Mouse (Mus musculus) liver, adult 2 months (tissue): ENCODE results near the gene H2-Q10. TPM values are rescaled to one million over a fixed set of nuclear protein-coding genes. Genes with fewer than 3 reads are reported as not detected.

Source experiments
- DNase-seq: peaks from one replicate; pipeline ENCODE4 v3.0.0-alpha.2; 2011; ENCODE audit warnings: low read depth, low spot score; ENCODE audit errors: extremely low read depth
- H3K27ac ChIP-seq: fragments of 200-500 bp; replicated peaks from 2 replicates; pipeline ENCODE4 v1.5.1; 2012; ENCODE audit warnings: low read depth, mild to moderate bottlenecking, control low read depth, inconsistent platforms, low read length; ENCODE audit not compliant: insufficient read depth
- H3K27me3 ChIP-seq: fragments of 200-500 bp; 2 replicates; pipeline ENCODE4 v1.6.1; 2012; ENCODE audit warnings: mild to moderate bottlenecking, moderate library complexity, low read length, inconsistent platforms; ENCODE audit not compliant: control insufficient read depth, insufficient read depth
- H3K36me3 ChIP-seq: fragments of 200-500 bp; 2 replicates; pipeline ENCODE4 v1.6.1; 2012; ENCODE audit warnings: low read length, inconsistent platforms; ENCODE audit not compliant: control insufficient read depth, insufficient read depth
- H3K4me1 ChIP-seq: fragments of 200-500 bp; 2 replicates; pipeline ENCODE4 v1.6.1; 2011; ENCODE audit warnings: low read length; ENCODE audit not compliant: control insufficient read depth, insufficient read depth
- H3K4me3 ChIP-seq: fragments of 200-500 bp; 2 replicates; pipeline ENCODE4 v1.5.1; 2011; ENCODE audit warnings: low read depth, mild to moderate bottlenecking, control low read depth, low read length, moderate library complexity; ENCODE audit not compliant: insufficient read depth
- H3K79me2 ChIP-seq: fragments of 200-500 bp; 2 replicates; pipeline ENCODE4 v1.6.1; 2012; ENCODE audit warnings: inconsistent platforms, mild to moderate bottlenecking, low read length, moderate library complexity; ENCODE audit not compliant: control insufficient read depth, insufficient read depth
- H3K9ac ChIP-seq: fragments of 200-500 bp; 2 replicates; pipeline ENCODE4 v1.6.1; 2012; ENCODE audit warnings: low read depth, mild to moderate bottlenecking, control low read depth, inconsistent platforms, low read length
- CTCF ChIP-seq: fragments of 200-500 bp; IDR thresholded peaks from 2 replicates; pipeline ENCODE4 v1.5.1; 2011; ENCODE audit warnings: low read depth, low read length, control low read depth
- POLR2A ChIP-seq: fragments of 200-500 bp; IDR thresholded peaks from 2 replicates; pipeline ENCODE4 v1.6.1; 2011; ENCODE audit warnings: low read length, control low read depth; ENCODE audit not compliant: insufficient read depth; ENCODE audit errors: extremely low read depth
- WGBS: fragments of 180-500 bp; shearing (Covaris S2); methylation state at CpG from one replicate; pipeline ENCODE4 v1.1.7; 2018; 5-methylcytosine and 5-hydroxymethylcytosine counted together
- polyA plus RNA-seq: library from polyadenylated mRNA; depleted of rRNA; stranded (reverse); fragments of >200 nt; gene quantifications from 2 replicates; pipeline ENCODE4 v1.2.3, GENCODE M21; 2012; rRNA removed
- total RNA-seq: library from RNA; depleted of rRNA; stranded (reverse); fragments of >200 nt; gene quantifications from 2 replicates; pipeline ENCODE4 v1.2.3, GENCODE M21; 2014; rRNA removed

The H2-Q10 gene
- total and polyA plus RNA-seq, 2 experiments: 1,696 to 3,421 TPM

DNA sequence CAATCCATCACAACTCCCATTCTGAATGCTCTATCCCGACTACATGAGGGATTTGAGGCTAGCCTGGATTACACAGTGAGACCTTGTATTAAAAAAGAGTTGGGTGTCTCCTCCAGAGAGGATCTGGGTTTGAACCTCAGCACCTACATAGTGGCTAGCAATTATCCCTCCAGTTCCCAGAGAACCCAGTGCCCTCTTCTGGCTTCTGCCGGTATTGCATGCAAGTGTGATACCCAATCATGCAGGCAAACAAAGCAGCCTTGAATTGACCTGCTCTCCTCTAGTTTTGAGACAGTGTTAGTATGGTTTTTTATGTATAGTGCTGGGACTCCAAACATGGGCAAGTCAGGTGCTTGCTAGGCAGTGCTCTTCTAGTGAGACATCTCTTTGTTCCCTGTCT is 44.0 kb downstream of the H2-Q10 start:
- Histone ChIP-seq H3K27me3 (no peaks in the 10 kb centered on the region), H3K4me3 (no peak overlapping the region), H3K9ac (no peak overlapping the region), H3K27ac (no peak overlapping the region), H3K36me3 (no peaks in the 10 kb centered on the region), H3K4me1 (peaks cover 4% of the 10 kb centered on the region), H3K79me2 (no peaks in the 10 kb centered on the region)
- WGBS: 31% methylated on average over 2 of the region's 2 CpGs
- TF ChIP-seq POLR2A (no peak), CTCF (peak; percentile 73)
- DNase-seq: peak; percentile 55

DNA sequence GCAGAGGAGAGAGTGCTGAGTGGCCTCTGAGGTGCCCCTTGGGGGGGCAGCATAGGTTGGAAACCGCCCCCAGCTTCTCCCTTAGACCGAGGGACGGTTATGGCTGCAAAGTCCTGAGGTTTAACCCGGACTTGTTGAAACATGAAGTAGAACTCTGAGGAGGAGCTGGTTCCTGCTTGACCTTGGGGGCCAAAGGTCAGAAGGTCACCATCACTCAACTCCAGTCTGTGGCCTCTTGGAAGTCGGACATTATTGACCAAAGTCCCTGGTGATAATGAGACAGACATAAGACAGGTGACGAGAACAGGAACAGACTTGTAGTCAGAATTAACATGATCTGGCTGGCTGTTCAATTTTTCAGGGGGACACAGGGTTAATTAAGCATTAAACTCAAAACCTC is 44.9 kb downstream of the H2-Q10 start:
- no peaks in the 10 kb centered on the region for H3K27me3 ChIP-seq
- WGBS: 81% methylated on average over 6 of the region's 6 CpGs
- no peak for TF ChIP-seq CTCF
- TF ChIP-seq POLR2A: no peak
- DNase-seq: no peak
- H3K27ac ChIP-seq: no peak overlapping the region
- peaks cover 4% of the 10 kb centered on the region for H3K4me1 ChIP-seq
- no peaks in the 10 kb centered on the region for H3K79me2 ChIP-seq
- no peak overlapping the region for H3K9ac ChIP-seq
- no peaks in the 10 kb centered on the region for H3K36me3 ChIP-seq
- no peak overlapping the region for H3K4me3 ChIP-seq

DNA sequence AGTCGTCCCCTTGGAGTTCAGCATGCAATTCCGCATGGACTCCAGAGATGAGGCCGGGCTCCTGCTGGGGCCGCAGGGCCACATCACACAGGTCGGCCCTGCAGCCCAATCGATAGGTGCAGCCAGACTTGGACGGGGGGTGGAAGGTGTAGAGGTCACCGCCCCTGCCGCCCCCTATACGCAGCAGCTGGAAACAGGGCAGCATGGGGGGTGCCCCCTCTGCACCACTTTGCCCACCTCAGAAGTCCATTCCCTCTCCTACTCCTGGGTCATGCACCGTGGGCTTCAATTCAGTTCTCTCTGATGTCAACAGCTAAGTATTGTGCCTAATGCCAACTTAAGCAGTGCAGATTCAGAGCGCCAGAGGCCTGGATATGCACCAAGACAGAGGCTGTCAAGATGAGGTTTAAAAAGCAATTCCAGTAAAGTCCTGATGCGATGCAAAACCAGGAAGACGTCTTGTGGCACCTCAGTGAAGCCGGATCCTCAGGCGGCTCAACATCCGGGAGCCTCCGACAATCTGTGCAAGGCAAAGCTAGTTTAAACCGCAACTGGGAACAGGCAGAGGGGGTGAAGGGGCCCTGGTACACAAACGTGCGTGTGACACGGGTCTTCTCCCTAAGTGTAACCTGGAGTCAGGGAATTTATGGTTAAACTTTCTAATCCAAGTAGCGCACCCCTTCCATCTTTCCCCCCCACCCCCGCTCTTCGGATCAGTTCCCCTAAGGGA is 46.2 kb downstream of the H2-Q10 start:
- no peak overlapping the region for H3K27ac ChIP-seq
- H3K36me3 ChIP-seq: no peaks in the 10 kb centered on the region
- peak overlapping the region; percentile 24 for H3K9ac ChIP-seq
- WGBS: 7% methylated on average over 25 of the region's 25 CpGs
- peak overlapping the region; percentile 53 for H3K4me3 ChIP-seq
- TF ChIP-seq POLR2A: no peak
- TF ChIP-seq CTCF: no peak
- H3K27me3 ChIP-seq: no peaks in the 10 kb centered on the region
- DNase-seq: no peak
- H3K79me2 ChIP-seq: no peaks in the 10 kb centered on the region
- peaks cover 4% of the 10 kb centered on the region for H3K4me1 ChIP-seq

DNA sequence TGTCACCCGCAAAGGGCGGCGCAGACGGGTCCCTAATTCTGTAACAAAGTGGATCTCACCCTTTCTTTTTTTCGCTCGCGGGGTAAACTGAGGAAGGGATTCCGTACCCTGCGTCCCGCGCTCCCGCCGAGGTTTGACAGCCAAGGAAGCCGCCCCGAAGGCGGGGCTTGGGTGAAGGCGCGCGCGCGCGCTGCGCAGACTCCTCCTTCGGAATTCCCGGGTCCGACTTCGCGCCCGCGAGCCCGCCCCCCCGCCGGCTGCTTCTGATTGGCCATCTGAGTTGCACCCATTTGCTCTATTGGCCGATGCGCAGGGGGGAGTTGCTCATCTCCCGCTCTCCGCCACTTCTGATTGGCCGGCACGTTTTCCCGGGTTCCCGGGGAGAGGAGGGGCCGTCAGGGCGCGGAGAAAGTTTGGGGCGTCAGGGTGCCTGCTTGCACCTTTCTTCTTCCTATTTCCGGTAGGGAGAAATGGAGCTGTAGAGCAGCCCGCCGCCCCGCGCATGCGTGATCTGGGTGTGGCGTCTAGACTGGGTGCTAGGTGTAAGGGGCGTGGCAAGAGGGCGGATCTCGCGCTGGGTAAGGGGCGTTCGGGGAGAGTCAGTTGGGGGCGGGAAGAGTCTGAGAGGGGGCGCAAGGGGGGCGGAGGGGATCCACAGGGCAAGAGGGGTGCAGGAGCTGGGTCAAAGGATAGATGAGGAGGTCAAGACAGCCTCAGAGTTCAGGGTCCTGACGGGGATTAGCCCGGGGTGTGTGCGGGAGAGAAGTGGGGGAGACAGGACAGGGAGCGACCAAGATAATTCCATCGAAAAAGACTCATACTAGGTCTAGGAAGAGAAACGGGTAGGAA is 47.0 kb downstream of the H2-Q10 start, which contains the start of the genes Tcf19 and Cchcr1:
Tcf19 (minus strand) TSS at position 173 of the 849 bp plus-strand sequence.
Cchcr1 (plus strand) TSS at position 449 of the 849 bp plus-strand sequence.
- under 1% methylated on average over 66 of the region's 67 CpGs for WGBS
- DNase-seq: peak; percentile 92
- H3K4me3 ChIP-seq: peak within 1 kb of the TSS; percentile 74
- H3K79me2 ChIP-seq: no peaks in the 10 kb centered on the region
- H3K4me1 ChIP-seq: peaks cover 4% of the 10 kb centered on the region
- no peak within 1 kb of the TSS for H3K27ac ChIP-seq
- H3K36me3 ChIP-seq: no peaks in the 10 kb centered on the region
- peak within 1 kb of the TSS; percentile 51 for H3K9ac ChIP-seq
- H3K27me3 ChIP-seq: no peaks in the 10 kb centered on the region
- TF ChIP-seq CTCF: no peak
- no peak for TF ChIP-seq POLR2A

DNA sequence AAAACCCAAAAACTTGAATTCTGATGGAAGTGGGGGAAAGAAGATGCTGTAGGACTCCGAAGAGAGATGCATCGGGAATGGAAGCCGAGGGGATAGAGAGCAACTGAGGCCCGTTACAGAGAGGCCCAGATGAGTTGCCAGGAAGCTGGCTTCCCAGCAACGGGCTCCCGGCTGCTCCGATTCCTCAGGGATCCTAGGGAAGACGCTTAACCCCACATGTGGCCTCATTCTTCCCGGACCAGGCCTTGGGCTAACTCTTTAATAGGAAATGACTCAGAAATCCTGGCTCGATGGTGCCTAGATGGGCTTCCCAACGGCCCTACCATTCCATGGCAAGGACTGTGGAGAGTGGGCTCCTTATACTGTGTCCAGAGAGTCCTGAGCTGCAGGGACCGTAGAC is 47.6 kb downstream of the H2-Q10 start:
- H3K27ac ChIP-seq: no peak overlapping the region
- WGBS: 19% methylated on average over 12 of the region's 12 CpGs
- no peak for DNase-seq

More for the DNA sequence above, 47.6 kb downstream of the H2-Q10 start:
- Histone ChIP-seq H3K79me2 (no peaks in the 10 kb centered on the region), H3K27me3 (no peaks in the 10 kb centered on the region), H3K4me1 (peaks cover 4% of the 10 kb centered on the region), H3K36me3 (no peaks in the 10 kb centered on the region), H3K9ac (no peak overlapping the region), H3K4me3 (peak overlapping the region; percentile 22; the same call in 1 of the 2 replicates)
- TF ChIP-seq CTCF: no peak
- TF ChIP-seq POLR2A: no peak

Other genes starting within 250 kb of the H2-Q10 start
- 0.37 TPM in 1 of 2 replicates, not detected in the other for gene Gm16181, start 249.3 kb upstream of the H2-Q10 start, total RNA-seq
- gene Gm16181, start 249.3 kb upstream of the H2-Q10 start, polyA plus RNA-seq: not detected in 2 replicates
- 0.28 and 0.34 TPM in 2 replicates for gene Atp6v1g2, start 236.4 kb upstream of the H2-Q10 start, total RNA-seq
- 1.6 and 2.7 TPM in 2 replicates for gene Atp6v1g2, start 236.4 kb upstream of the H2-Q10 start, polyA plus RNA-seq
- gene Nfkbil1, start 234.3 kb upstream of the H2-Q10 start, total RNA-seq: 7.5 and 7.6 TPM in 2 replicates
- gene Nfkbil1, start 234.3 kb upstream of the H2-Q10 start, polyA plus RNA-seq: 7.5 and 8.6 TPM in 2 replicates
- 37.0 and 43.6 TPM in 2 replicates for gene Ddx39b, start 228.3 kb upstream of the H2-Q10 start, total RNA-seq
- 64.9 and 103 TPM in 2 replicates for gene Ddx39b, start 228.3 kb upstream of the H2-Q10 start, polyA plus RNA-seq
- gene H2-D1, start 207.4 kb upstream of the H2-Q10 start, total RNA-seq: 444 and 506 TPM in 2 replicates
- 487 and 676 TPM in 2 replicates for gene H2-D1, start 207.4 kb upstream of the H2-Q10 start, polyA plus RNA-seq
- gene H2-Q1, start 149.7 kb upstream of the H2-Q10 start, total RNA-seq: 9.1 and 11.1 TPM in 2 replicates
- gene H2-Q1, start 149.7 kb upstream of the H2-Q10 start, polyA plus RNA-seq: 4.4 and 5.5 TPM in 2 replicates
- gene H2-Q2, start 127.8 kb upstream of the H2-Q10 start, total RNA-seq: 0.81 and 1.2 TPM in 2 replicates
- gene H2-Q2, start 127.8 kb upstream of the H2-Q10 start, polyA plus RNA-seq: 0.37 and 0.75 TPM in 2 replicates
- 31.5 and 32.7 TPM in 2 replicates for gene H2-Q4, start 90.5 kb upstream of the H2-Q10 start, total RNA-seq
- gene H2-Q4, start 90.5 kb upstream of the H2-Q10 start, polyA plus RNA-seq: 36.2 and 61.8 TPM in 2 replicates
- gene H2-Q6, start 45.2 kb upstream of the H2-Q10 start, total RNA-seq: 11.4 and 13.2 TPM in 2 replicates
- 18.2 and 40.0 TPM in 2 replicates for gene H2-Q6, start 45.2 kb upstream of the H2-Q10 start, polyA plus RNA-seq
- gene H2-Q7, start 30.9 kb upstream of the H2-Q10 start, total RNA-seq: 40.7 and 56.7 TPM in 2 replicates
- gene H2-Q7, start 30.9 kb upstream of the H2-Q10 start, polyA plus RNA-seq: 58.1 and 212 TPM in 2 replicates
- not detected in 2 replicates for gene Pou5f1, start 35.9 kb downstream of the H2-Q10 start, total RNA-seq
- gene Pou5f1, start 35.9 kb downstream of the H2-Q10 start, polyA plus RNA-seq: not detected in 2 replicates
- gene Tcf19, start 46.7 kb downstream of the H2-Q10 start, total RNA-seq: 1.9 and 4.0 TPM in 2 replicates
- 2.7 and 3.1 TPM in 2 replicates for gene Tcf19, start 46.7 kb downstream of the H2-Q10 start, polyA plus RNA-seq
- 1.4 and 1.9 TPM in 2 replicates for gene Cchcr1, start 47.0 kb downstream of the H2-Q10 start, total RNA-seq
- gene Cchcr1, start 47.0 kb downstream of the H2-Q10 start, polyA plus RNA-seq: 1.9 and 2.1 TPM in 2 replicates
- not detected in 2 replicates for gene Psors1c2, start 63.1 kb downstream of the H2-Q10 start, total RNA-seq
- gene Psors1c2, start 63.1 kb downstream of the H2-Q10 start, polyA plus RNA-seq: not detected in 2 replicates
- not detected in 2 replicates for gene Cdsn, start 82.0 kb downstream of the H2-Q10 start, total RNA-seq
- gene Cdsn, start 82.0 kb downstream of the H2-Q10 start, polyA plus RNA-seq: not detected in 2 replicates
- not detected in 2 replicates for gene 2300002M23Rik, start 97.4 kb downstream of the H2-Q10 start, total RNA-seq
- gene 2300002M23Rik, start 97.4 kb downstream of the H2-Q10 start, polyA plus RNA-seq: not detected in 2 replicates
- not detected in 2 replicates for gene Sfta2, start 131.5 kb downstream of the H2-Q10 start, total RNA-seq
- not detected in 2 replicates for gene Sfta2, start 131.5 kb downstream of the H2-Q10 start, polyA plus RNA-seq
- gene Gm9573, start 156.5 kb downstream of the H2-Q10 start, total RNA-seq: not detected in 2 replicates
- gene Gm9573, start 156.5 kb downstream of the H2-Q10 start, polyA plus RNA-seq: not detected in 2 replicates
- not detected in 2 replicates for gene Mucl3, start 173.6 kb downstream of the H2-Q10 start, total RNA-seq
- not detected in 2 replicates for gene Mucl3, start 173.6 kb downstream of the H2-Q10 start, polyA plus RNA-seq
- gene Vars2, start 197.5 kb downstream of the H2-Q10 start, total RNA-seq: 6.6 and 11.1 TPM in 2 replicates
- 22.6 and 29.6 TPM in 2 replicates for gene Vars2, start 197.5 kb downstream of the H2-Q10 start, polyA plus RNA-seq
- 16.4 and 17.4 TPM in 2 replicates for gene Gtf2h4, start 203.7 kb downstream of the H2-Q10 start, total RNA-seq
- gene Gtf2h4, start 203.7 kb downstream of the H2-Q10 start, polyA plus RNA-seq: 24.8 and 29.8 TPM in 2 replicates
- 0.55 and 1.4 TPM in 2 replicates for gene Ddr1, start 234.5 kb downstream of the H2-Q10 start, total RNA-seq
- 0.98 and 1.5 TPM in 2 replicates for gene Ddr1, start 234.5 kb downstream of the H2-Q10 start, polyA plus RNA-seq